Mouse (Mus musculus) thymus, adult 2 months (tissue): ENCODE data around the gene Jag2.

Source experiments
- CTCF ChIP-seq: fragments of 200-500 bp; IDR thresholded peaks from 2 replicates; pipeline ENCODE4 v1.5.1; 2012; ENCODE audit warnings: mild to moderate bottlenecking, control low read depth, low read length, moderate library complexity, borderline replicate concordance; ENCODE audit not compliant: control insufficient read depth, poor library complexity, insufficient read depth; ENCODE audit errors: extremely low read depth
- POLR2A ChIP-seq: fragments of 200-500 bp; IDR thresholded peaks from 2 replicates; pipeline ENCODE4 v1.6.1; 2012; ENCODE audit warnings: mild to moderate bottlenecking, low read length, control low read depth, moderate library complexity; ENCODE audit not compliant: control insufficient read depth, poor library complexity, insufficient read depth; ENCODE audit errors: extremely low read depth

DNA sequence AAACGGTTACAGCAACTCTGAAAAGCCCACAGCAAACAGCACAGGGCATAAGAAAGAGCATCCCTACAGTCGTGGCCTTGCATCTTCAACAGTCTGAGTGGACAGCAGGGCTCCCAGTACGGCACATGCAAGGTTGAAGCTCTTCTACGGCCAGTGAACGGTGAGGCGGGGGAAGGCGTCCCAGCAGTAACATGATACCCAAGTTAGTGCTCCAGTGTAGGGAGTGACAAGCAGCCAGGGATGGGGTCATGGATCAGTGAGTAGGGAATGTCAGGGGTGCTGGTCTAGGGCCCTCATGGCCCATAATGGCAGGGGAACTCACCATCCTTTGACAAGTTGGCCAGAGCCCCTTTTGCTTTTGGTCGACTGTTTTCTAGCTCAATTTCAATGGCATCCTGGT, 39.4 kb upstream of the Jag2 start:
- TF ChIP-seq CTCF (no peak), POLR2A (no peak)
